Mouse (Mus musculus) kidney, adult 8-10 months (tissue): Measurements from ENCODE around the gene Epha2.

Source experiments
- DNase-seq, 2 experiments: peaks; one replicate each; pipeline ENCODE4 v3.0.0; 2022

The Epha2 gene

DNA sequence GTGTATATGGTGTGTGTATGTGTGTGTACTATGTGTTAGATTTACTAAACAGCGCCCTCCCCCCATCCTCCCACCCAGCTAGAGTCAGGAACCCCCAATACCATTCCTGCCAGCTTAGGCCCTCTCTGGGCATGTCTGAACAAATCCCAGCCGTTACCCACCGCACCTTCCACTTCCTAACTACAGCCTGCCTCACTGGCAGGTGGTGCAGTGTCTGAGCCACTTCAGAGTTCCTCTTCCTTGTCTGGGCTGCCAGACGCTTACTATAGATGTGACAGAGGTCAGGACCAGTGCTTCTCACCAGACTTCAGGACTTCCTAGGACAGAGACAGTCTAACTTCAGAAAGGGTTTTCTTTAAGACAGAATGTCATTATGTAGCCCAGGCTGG is 3.2 kb downstream of the Epha2 start:
- DNase-seq, result no peak

DNA sequence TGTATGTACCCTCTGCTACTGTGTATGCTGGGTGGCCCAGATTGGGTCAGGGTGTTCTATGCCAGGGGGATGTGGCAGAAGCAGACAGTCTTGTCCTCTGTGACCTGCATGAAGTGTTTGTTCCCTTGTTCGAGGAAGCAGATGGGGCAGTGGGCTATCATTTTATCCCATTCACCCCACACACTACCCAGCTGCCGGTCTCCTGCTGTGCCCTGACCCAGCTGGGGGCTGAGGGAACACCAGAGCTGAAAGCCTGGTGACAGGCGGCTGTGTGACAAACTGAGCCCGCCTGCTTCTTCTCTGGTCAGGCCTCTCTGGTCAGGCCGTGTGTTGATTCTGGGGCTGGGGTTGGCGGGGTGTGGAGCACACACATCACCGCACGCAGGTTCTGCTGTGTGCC is 5.0 kb downstream of the Epha2 start:
- no peak for DNase-seq

DNA sequence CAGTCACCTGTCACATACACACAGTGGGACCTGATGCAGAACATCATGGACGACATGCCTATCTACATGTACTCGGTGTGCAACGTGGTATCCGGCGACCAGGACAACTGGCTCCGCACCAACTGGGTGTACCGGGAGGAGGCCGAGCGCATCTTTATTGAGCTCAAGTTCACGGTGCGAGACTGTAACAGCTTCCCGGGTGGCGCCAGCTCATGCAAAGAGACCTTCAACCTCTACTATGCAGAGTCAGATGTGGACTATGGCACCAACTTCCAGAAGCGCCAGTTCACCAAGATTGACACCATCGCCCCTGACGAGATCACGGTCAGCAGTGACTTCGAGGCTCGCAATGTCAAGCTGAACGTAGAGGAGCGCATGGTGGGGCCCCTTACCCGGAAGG is 7.3 kb downstream of the Epha2 start:
- DNase-seq, result peak; percentile 77 to 81

DNA sequence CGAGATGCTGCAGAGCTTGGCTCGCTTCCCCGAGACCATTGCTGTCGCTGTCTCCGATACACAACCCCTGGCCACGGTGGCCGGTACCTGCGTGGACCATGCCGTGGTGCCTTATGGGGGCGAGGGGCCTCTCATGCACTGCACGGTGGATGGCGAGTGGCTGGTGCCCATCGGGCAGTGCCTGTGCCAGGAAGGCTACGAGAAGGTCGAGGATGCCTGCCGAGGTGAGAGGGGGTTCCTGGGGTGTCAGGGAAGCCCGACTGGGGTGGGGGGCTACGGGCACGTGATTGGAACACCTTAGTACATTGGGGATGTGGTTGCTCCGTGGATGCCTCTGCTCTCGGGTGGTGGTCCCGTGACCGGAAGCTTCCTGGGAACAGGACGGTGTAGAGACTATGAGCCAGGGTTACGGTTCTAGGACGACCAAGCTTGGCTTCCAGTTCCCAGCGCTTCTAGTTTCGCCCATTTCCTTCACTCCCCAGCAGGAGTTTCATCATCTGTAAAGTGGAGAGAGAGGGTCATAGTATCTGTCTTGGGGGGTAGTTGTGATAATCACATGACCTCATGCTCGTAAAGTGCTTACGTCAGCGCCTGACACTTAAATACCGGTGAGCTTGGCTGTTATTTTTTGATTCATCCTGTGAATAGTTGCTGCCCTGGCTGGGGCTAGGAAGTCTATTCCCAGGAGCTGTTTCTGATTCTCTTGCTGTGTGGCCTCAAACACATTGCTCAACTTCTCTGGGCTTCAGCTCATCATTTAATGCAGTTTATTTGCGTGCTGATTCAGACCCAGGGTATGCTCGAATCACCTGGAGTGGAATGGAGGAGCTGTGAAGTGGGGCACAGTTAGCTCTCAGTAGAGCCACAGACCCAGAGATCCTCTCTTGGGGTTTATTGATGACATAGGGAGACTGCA is 8.1 kb downstream of the Epha2 start:
- no peak for DNase-seq

DNA sequence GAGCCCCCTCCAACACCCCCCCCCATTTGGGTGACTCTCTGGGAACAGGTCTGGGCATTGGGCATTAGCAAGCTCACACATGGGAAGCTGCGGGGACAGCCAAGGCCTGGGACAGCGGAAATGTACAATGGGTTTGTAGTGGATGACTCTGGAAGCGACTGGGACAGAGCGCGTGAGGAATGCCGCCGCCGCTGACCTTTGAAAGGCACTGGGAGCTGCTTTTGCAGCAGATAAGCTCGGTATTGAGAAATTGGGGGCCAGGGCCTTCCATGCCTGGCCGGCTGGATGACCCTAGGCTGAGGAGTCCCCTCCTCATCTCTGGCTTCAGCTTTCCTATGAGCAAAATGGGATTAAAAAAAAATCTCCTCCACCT is 8.7 kb downstream of the Epha2 start:
- no peak for DNase-seq

DNA sequence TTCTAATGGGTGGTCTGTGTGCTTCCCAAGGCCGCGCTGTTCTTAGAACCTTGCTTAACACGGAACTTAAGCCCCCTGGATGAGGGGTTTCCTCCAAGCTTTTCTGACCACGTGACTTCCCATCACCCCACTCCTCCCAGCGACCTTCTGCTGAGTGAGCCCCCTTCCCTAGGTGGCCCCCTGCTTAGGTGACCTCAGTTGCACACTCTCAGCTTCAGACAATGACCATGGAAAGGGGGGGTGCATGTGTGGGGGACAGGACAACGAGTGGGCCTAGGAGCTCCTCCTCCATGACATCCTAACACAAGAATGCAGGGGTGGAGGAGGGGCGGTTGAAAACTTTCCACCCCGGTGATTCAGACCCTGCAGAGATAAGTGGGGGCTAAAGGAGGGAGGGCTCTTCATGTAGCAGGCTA is 9.2 kb downstream of the Epha2 start:
- peak; percentile 63 to 67 for DNase-seq

DNA sequence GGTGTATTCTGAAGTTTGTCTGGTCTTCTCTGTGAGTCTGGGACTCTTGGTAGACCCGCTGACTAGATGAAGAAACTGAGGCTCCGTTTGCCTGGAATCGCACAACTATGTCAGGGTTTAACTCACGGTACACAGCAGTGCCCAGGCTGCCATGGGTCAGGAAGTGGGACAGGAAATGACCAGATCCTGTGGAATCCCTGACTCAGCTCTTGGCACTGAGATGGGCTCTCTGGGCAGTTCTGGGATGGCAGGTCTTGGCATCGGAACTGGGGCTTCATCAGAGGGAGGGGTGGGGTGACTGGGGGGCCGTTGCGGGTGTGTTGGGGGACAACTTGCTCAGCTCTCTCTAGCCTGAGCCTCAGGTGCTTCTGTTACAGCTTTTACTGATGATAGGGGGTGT is 10.0 kb downstream of the Epha2 start:
- peak; percentile 70 to 72 for DNase-seq

DNA sequence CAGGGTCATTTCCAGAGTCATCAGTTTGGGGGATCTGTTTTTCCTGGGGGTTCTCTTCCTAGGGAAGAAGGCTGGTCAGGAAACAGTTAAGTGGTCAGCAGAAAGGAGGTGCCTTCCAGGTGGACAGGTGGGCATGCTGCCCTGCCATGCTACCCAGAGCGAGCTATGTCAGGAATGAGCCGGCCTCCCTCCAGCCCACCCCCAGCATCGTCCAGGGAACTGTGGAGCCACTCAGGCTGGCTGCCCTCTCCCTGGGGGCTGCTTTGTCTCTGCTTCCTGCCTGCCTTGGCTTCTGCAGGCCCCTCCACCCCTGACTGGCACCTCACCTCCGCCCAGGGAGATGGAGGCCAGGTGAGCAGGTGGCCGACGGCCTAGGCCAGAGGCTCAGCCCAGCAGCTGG is 10.5 kb downstream of the Epha2 start:
- DNase-seq, result no peak

DNA sequence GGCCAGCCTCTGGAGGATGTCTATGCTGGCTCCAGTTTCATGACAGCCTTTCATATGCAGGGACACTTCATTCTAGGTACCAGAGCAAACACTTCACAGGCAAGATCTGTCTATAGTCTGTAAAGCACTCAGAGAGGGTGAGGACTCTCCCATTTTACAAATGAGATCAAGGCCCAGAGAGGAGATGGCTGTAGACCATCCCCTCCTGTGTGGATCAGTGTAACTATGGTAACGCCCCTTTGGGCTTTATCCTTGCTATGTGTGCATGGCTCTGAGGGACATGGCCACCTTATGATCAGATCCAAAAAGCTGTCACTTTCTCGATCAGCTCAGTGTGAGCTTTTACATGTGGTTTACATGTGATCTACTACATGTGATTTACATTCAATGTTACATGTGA is 10.9 kb downstream of the Epha2 start:
- no peak for DNase-seq

DNA sequence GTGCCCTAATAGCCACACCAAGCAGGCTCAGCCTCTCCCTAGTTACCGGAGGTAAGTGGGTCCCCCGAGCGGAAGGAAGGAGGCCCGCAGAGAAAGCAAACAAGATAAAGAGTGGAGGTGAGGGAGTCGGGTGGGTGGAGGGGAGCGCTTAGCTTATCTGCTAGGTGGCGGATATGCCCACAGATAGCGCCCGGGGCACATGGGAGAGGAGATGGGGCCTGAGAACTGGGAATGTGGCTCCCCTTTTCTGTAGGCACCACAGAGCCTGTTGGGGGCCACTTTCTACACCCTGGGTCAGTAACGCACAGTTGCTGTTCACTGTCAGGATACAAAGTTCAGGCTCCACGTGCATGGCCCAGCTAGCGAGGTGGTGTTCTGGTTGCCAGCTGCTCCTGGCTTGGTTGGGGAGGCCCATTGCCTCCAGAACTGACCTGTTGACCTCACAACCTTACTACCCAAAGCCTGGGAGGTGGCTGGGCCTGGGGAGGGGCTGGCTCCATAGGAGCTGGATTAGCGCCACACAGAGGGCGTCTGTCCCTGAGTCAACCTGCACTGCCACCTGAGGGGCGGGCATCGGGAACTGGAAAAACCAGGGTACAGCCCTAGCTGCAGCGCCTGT is 11.6 kb downstream of the Epha2 start:
- peak; percentile 61 to 69 for DNase-seq

DNA sequence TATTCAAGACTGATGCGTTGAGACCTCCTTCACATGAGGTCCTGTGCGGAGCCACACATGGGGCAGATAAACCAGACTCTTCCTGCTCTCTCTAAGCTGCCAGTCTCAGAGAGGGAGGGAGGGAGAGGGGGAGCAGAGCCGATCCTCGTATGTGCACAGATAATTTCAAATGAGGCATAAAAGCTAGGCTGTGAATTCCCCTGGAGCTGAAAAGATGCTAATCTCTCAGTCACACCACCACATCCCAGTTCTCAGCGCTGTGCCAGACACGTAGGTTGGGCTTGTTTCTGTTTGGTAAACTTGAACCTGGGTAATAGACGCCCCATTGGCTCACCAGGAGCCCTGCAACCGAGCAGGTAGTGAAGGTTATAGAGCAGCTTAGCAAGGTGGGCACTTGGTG is 12.4 kb downstream of the Epha2 start:
- no peak for DNase-seq

DNA sequence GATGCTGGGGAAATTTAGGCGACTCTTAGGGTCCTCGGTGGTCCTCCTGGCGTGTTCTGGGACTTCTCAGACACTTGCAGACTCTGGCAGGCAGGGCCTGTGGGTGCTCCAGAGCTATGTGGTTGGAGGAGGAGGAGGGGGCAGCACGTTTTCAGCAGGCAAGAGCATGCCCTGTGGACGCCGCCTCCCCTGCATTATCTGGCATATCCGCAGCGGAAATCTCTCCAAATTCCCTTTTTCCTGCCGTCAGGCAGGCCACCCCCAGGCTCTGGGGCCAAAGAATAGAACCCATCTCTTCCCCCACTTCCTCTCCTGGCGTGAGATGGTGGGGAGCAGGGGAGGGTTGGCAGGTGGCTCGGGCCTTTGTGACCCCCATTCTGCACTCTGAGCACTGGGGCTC is 12.9 kb downstream of the Epha2 start:
- DNase-seq, result no peak

DNA sequence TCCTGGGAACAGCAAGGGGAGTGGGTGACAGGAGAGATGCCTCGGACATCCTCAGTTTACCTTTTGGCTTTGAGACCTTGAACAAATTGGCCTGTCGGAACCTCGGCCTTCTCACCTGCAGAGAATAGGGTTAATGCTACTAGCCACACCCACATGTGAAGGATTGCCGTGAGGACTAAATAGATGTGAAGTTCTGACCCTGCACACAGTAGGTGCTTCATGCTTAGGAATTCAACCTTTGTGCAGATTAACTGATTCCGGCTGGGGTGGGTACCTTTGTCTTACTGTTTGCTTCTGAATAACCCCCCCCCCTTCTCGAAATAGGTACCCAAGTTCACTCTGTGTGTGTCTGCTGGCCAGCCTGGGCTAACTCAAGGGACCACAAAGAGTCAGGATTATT is 13.7 kb downstream of the Epha2 start:
- DNase-seq, result no peak

DNA sequence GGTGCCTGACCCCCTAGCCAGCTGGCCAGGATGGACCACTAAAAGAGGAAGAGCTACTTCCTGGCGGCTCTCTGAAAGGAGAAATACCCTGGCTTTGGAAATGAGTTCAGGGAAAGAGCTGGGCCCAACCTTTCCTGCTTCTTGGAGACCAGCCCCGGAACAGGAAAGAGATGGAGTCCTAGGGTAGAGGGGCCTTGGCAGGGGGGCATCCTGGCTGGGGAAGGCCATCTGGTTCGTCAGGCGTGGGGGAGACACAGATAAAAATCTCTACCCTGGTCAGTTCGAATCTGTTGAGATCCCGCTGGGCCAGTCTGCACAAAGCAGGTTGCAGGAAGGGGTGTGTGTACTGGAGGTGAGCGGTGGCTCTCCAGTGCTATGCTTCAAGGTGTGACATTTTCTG is 15.0 kb downstream of the Epha2 start:
- DNase-seq, result peak in 1 of 2 experiments; percentile 53

DNA sequence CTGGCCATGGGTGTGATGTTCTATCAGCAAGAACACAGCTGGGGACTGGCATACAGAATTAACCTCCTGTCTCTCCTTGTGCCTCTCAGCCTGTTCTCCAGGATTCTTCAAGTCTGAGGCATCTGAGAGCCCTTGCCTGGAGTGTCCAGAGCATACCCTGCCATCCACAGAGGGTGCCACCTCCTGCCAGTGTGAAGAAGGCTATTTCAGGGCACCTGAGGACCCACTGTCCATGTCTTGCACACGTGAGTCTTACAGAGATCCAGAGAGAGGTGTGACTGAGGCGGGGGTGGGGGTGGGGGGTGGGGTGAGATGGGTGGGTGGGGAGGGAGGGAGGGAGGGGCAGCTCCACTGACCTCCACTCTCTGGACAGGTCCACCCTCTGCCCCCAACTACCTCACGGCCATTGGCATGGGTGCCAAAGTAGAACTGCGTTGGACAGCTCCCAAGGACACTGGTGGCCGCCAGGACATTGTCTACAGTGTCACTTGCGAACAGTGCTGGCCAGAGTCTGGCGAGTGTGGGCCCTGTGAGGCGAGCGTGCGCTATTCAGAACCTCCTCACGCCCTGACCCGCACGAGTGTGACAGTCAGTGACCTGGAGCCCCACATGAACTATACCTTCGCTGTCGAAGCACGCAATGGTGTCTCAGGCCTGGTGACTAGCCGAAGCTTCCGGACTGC is 15.6 kb downstream of the Epha2 start:
- DNase-seq, result no peak

DNA sequence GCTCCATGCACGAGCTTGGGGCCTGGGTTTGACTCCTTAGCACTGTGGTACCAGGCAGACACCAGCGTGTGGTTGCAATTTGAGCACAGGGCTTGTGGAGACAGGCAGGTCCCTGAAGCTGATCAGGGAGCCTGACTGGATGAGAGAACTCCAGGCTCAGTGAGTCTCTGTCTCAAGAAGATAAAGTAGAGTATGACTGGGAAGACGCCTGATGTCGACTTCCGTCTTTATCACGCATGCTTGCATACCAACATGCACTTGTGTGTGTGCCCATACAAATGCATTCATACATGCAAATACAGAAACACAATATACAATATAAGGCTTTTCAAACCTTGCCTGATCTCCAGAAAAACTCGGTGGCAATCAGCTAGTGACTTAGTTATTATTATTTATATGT is 16.9 kb downstream of the Epha2 start:
- no peak for DNase-seq

DNA sequence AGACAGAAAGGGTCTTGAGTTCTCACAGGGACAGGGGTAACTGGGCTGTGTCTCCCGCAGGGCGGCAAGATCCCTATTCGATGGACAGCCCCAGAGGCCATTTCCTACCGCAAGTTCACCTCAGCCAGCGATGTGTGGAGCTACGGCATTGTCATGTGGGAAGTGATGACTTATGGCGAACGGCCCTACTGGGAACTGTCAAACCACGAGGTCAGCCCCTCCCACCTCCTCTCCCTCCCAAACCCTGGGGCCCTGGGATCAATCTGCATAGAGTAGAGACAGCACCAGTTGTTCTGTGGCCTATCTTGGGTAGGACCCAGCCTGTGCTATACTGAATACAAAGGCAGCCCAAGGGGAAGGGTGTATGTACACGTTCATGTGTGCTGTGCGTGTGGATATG is 21.5 kb downstream of the Epha2 start:
- DNase-seq, result no peak

DNA sequence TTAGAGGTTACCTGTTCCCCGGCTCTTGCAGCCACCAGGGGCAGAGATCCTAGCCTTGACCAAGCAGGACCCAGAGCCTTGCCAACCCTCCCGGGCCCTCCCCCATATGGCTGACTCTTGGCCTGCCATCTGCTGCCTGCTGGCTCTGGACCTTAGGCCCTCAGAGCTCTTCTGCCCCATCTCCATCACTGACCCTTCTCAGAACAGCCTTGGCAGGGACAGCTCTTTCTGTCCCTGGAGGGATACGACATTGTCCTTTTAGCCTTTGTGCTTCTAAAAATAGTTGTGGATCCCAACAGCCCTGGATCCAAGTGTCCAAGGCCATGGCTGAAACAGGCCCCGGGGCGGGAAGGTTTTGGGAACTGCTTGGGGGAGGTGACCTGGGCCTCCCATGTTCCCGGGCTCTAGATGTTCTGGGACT is 23.7 kb downstream of the Epha2 start:
- DNase-seq, result no peak

DNA sequence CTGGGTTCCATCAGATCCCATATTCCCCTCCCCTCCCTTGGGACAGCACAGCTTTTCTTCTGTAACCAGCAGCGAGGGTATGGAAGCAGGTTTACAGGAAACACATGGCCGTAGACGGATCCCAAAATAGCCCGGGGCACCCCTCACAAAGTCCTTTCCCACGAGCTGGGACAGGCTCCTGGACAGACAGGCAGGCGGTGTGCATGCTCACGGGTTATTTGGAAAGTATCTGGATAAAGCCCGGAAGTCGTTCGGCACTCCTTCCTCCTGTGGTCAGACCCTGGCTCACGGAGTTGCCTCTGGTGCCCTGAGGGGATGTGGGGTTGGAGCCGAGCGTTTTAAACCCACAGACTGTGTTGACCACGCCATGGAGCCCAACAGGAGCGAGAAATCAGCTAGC is 24.6 kb downstream of the Epha2 start:
- DNase-seq, result no peak

DNA sequence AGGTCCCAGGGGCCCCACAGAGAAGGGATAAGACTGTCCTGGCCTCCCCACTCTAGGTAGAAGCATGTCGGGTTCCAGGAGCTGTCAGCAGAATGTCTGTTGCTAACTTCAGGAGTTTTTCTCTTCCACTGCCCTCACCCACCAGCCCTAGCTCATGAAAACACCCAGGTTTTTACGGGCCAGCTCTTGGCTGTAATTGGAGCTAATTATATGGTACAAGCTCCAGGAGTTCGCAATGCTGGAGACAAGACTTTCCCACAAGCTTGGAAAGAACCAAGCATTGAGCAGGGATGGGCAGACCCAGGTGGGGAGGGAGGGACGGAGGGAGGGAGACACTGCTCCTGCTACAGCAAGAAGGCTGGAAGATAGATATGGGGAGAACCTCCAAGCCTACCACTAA is 26.0 kb downstream of the Epha2 start:
- DNase-seq, result no peak

DNA sequence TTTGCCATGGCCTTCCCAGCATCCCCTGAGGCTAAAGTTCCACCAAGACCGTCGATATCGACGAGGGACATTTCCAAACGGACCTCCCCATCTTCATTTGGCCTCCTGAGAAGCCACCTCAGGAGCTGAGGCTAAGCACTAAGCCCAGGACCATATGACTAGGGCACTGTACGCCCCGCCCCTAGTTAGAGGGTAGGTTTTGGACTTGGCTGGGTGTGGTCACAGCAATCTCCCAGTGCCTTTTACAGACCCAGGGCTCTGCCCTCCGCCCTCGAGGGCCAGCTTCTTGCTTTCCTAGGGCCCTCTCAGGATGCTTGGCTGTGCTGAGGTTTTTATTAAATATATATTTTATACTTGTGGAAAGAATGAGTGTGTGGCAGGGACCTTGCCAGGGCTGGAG is 27.7 kb downstream of the Epha2 start:
- DNase-seq, result no peak

DNA sequence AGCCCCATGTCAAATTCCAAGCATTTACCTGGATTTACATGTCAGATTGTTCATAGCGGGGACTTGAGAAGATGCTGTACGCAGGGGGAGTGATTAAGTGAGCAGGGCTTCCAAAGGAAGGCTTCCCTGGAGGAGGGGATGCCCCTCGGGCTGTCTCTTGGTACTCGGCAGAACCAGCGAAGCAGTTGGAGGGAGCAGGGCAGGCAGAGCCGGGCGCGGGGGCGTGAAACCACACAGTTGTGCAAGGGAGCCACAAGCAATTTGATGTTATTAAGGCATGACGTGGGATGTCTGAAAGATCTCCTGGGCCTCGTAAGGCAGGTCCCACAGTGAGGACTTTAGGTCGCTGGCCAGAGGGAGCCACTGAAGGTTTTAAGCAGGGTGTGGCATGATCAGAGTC is 28.9 kb downstream of the Epha2 start:
- no peak for DNase-seq

DNA sequence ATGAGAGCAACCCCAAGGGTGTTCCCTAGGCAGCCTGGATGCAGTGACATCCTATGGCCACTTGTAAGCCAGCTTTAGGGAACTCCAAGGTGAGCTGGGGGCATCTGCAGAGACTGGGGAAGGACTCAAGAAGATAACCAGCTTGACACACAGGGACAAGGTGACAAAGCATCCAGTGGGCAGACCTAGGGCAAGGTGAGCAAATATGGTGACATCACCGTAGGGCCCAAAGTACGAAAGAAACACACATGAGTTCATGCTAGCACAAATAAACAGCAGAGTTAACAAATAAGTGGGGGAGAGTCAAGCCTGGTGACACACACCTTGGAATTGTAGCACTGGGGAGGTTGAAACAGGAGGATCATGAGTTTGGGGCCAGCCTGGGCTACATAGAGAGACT is 30.4 kb downstream of the Epha2 start:
- DNase-seq, result no peak

DNA sequence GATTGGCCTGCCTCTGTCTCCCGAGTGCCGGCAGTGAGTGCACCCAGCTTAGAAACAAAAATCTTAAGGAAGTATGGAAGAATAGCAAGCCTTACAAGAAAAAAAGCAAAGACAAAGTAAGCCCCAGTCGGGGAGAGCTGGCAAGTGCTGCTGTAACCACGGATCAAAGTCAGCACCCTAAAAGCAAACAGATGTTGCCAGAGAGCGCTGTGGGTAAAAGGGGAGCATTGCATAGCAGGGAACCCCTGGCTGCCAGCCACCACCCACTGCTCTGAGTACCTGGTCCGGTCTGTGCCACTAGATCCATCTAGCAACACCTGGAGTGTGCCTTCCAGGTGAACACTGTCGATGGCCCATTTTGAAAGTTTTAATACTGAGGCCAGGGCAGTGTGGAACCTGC is 31.2 kb downstream of the Epha2 start:
- no peak for DNase-seq
